Mouse (Mus musculus) left cerebral cortex, adult 8-10 months (tissue): Measurements from ENCODE around the gene Mettl18. TPM values are rescaled to one million over a fixed set of nuclear protein-coding genes. Genes with fewer than 3 reads are reported as not detected.
"Not testable (repeated sequence)": the region's sequence is repeated elsewhere in the genome, so short reads cannot be mapped to it uniquely, and the experiment has no call there.

Experiments
- DNase-seq, 2 experiments: peaks; one replicate each; pipeline ENCODE4 v3.0.0; 2022; ENCODE audit warnings: low spot score in 2 of 2
- total RNA-seq, 4 experiments: library from RNA; stranded (reverse); gene quantifications; 2 replicates each; pipeline ENCODE4 v1.2.4; 2022

The Mettl18 gene
- 1 to 10 TPM; 5.4 to 6.3 (median 5.9) TPM for total RNA-seq

GRCm38 (mm10) chr1:163994721-163995608 lies at the start of gene Mettl18, which contains the start of gene BC055324:
Gene Mettl18, plus strand, starts transcription at chr1:163994889.
Gene BC055324, minus strand, starts transcription at chr1:163994796.
- DNase-seq = peak; percentile 76 to 83

DNA sequence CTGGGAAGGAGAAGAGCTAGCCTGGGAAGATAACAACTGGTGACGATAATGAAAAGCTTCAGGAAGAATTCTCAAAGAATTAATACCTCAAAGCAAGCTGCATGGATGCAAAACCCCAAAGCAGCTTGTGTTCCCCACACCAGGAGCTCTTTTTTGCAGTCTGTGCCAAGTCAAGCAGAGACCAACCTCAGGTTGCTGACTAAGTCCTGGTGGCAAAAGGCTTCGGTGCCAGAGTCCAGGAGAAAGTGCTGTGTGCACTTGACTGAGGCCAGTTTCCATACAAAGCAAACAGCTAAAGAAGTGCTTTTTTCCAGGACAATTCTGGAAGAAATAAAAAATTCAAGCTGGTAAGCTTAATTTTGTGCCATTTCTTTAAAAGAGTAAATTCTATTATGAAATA lies 41.3 kb upstream of the Mettl18 start:
- no peak for DNase-seq

GRCm38 (mm10) chr1:163958036-163958435 lies 36.7 kb upstream of the Mettl18 start:
- DNase-seq = peak in 1 of 2 experiments; percentile 17

DNA sequence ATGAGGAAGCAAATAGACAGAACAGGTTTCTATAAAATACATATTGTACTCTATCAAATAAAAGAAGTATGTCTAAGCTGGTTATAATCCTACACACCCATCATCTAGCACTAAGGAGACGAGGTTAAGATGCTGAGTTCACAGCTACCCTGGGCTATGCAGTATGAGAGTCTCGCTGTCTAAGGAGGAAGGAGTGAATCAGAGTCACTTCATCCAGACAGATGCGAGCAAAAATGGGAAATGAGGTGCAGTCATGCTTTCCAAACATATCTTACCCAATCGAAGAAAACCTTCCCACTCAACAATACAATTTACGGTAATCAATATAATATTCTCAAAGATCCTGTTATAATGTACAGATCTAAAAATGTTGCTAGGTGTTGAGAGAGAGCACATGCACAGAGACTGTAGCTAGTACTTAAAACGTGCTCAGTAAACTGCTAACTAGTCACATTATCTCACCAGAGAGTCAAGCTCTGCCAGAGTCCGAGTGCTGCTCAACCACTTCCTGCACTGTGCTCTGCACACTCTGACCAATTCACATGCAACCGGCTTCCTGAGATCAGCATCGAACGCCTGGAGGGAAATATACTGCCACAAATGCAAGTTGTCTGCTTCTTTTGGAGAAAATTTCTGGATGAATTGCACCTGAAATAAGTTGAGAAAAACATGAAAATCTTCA lies 30.5 kb upstream of the Mettl18 start:
- no peak for DNase-seq

DNA sequence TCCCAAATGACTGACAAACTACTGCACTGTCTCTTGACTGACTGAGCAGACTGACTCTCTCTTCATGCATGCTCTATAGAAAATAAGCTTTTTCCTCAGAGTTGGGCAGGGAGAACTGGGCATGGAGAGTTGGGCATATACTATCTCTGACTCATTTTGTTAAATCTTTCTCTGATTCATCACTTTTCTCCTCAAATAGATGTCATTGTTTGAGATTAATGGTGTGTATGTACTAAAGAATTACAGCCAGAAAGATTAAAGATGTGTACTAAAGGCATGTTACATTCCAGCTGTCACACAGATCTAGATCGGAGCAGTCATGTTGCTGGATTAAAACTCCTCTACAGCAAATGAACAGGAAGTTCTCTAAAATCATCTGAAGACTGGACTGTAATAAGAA lies 20.2 kb upstream of the Mettl18 start:
- DNase-seq = no peak

DNA sequence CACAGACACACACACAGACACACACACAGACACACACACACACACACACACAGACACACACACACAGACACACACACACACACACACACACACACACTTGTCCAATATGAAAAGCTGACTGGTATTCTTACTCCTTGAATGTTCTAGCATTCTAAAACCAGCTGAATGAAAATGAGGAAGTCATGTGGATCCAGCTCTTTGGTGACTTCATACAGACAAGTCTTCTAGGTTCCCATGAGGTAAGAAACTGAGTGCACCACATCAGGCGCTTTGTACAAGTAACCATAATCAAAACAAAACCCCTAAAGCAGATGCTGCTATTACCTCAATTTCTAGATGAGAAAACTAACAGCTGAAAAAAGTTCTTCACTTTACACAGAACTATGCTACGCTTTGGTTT lies 19.6 kb upstream of the Mettl18 start:
- no peak for DNase-seq

DNA sequence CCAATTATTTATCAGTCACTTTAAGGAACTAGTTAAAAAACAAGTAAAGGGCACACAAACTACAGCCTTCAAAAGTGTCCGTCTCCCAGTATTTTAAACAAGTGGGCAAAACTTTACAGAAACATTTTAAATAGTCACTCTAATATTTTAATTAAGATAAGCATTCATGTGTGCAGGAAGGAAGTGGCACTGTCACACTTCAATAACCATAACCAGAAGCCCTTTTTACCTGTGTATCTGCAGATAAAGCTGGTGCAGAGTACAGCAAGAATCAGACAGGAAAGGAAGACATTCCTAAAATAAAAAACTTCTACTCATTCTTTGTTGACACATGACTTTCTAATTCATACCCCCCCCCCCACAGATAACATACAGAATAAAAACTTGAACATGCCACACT lies 18.2 kb upstream of the Mettl18 start:
- DNase-seq = no peak

GRCm38 (mm10) chr1:163992371-163992770 lies 2.3 kb upstream of the Mettl18 start:
- no peak for DNase-seq

- DNase-seq = no peak
These were observed 442 bp upstream of the Mettl18 start for GRCm38 (mm10) chr1:163994173-163994720.

GRCm38 (mm10) chr1:163995609-163995913 lies 872 bp downstream of the Mettl18 start:
- no peak for DNase-seq

DNA sequence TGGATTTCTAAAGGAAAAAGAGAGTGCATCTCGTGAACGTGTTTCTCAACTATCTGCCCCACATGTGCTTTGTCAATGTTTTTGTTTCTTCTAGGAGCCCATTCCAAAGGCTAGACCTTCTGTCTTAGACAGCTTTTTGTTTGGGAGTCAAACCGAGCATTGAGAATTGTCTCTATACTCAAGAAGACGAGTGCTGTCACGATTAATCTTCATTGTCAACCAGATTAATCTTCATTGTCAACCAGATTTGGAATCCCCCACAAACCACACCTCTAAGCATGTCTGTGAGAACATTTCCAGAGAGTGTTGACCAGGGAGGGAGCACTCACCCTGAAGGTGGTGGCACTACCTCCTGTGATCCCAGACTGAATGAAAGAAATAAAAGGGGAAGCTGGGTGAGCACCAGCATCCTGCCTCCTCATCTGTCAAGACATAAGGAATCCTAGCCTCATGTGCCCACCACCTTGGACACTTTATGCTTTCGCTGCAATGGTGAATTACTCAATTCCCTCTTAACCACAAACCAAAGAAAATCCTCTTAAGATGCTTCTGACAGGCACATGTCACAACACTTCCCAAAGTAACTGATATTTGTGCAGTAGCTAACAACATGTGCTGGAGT lies 7.3 kb downstream of the Mettl18 start:
- no peak for DNase-seq

- no peak for DNase-seq
These were observed 9.6 kb downstream of the Mettl18 start for GRCm38 (mm10) chr1:164004311-164004710.

DNA sequence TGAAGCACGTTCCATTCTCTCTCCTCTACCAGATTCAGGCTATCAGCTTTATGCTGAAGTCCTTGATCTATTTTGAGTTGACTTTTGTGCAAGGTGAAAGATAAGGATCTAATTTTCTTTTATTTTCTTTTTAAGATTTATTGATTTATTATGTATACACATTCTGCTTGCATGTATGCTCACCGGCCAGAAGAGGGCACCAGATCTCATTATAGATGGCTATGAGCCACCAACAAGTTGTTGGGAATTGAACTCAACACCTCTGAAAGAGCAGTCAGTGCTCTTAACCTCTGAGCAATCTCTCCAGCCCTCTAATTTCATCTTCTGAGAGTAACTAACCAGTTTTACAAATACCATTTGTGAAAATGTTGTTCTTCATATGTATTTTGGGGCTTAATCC lies 14.5 kb downstream of the Mettl18 start:
- no peak for DNase-seq

DNA sequence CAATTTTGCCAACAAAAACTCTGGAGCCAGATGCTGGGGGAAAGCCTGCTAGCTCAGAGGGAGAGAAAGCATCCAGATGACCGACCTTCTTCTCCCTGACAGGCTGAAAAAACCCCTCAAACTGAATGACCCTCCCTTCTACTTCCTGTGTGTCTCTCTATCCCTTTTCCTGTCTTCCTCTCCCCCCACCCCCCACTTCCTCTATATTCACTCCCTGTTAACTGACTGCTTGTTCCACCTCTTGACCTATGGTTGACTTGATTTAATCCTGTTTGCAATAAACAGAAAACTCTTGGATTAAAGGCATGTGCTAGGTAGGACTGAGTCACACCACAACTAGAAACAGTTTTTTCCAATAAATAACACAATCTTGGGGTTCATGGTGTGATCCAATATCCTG lies 19.9 kb downstream of the Mettl18 start:
- DNase-seq = no peak

- DNase-seq = no peak
These were observed 23.7 kb downstream of the Mettl18 start for GRCm38 (mm10) chr1:164018221-164018896.

- no peak for DNase-seq
These were observed 25.1 kb downstream of the Mettl18 start for GRCm38 (mm10) chr1:164019789-164020188.

GRCm38 (mm10) chr1:164020746-164021145 lies 26.1 kb downstream of the Mettl18 start:
- DNase-seq = not testable (repeated sequence)

DNA sequence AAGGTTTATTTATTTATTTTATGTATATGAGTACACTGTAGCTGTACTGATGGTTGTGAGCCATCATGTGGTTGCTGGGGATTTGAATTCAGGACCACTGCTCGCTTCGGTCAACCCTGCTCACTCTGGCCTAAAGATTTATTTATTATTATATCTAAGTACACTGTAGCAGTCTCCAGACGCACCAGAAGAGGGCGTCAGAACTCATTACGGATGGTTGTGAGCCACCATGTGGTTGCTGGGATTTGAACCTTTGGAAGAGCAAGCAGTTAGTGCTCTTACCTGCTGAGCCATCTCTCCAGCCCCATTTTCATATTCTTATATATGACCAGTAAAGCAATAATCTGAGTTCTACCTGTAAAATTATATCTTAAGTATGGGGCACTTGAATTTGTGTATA lies 27.4 kb downstream of the Mettl18 start:
- not testable (repeated sequence) for DNase-seq

GRCm38 (mm10) chr1:164025685-164026084 lies 31.0 kb downstream of the Mettl18 start:
- DNase-seq = no peak

- DNase-seq = no peak
These were observed 32.7 kb downstream of the Mettl18 start for GRCm38 (mm10) chr1:164027416-164027815.

DNA sequence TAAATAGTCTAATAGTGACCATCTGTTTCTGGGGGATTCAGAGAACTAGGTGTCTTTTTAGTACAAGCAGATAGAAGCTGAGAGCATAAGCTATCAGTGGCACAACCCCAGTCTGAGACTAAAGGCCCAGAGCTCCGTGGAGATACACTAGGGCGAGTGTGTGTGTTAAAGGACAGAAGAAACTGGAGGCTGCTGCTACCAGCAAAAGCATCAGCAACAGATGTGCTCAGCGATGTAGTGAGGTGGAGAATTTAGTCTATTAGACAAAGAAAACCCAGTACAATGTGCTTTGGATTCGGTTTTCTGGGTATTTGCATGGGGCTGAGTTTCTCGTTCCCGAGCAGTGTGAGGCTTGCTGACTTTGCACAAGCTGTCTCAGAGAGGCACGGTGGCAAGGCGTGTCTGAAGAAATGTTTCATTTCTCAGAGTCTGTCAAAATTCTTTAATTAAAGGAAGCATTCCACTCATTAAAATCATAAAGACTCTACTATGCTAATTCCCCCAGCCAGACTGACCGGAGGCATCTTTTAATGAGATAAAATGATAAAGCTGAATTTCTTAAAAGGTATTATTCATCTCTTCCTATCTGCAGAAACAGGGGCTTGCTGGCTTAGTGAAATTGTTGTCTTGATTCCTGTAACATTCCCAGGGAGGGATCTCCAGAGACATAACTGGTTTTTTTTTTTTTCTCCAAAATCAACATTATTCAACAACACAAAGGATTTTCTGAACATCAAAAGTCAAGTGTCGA lies 45.9 kb downstream of the Mettl18 start:
- DNase-seq = no peak
